Mouse (Mus musculus) adrenal gland, postnatal 36 days (tissue): ENCODE measurements around the gene Nucks1. TPM values are rescaled to one million over a fixed set of nuclear protein-coding genes. Genes with fewer than 3 reads are reported as not detected.

Experiments
- DNase-seq, 2 experiments: peaks; one replicate each; pipeline ENCODE4 v3.0.0; 2021; ENCODE audit warnings: mixed read lengths in 1 of 2
- total RNA-seq, 2 experiments: library from RNA; stranded (reverse); gene quantifications; 2 replicates each; pipeline ENCODE4 v1.2.3; 2021

The Nucks1 gene
- total RNA-seq, 2 experiments from 2014 or later = 140 to 150 TPM

- no peak for DNase-seq
These were observed 8.7 kb downstream of the Nucks1 start for GRCm38 (mm10) chr1:131919052-131919451.

GRCm38 (mm10) chr1:131922100-131922499, 11.8 kb downstream of the Nucks1 start:
- no peak for DNase-seq

GRCm38 (mm10) chr1:131933471-131933870, 23.1 kb downstream of the Nucks1 start:
- no peak for DNase-seq

- peak; percentile 78 to 80 for DNase-seq
These were observed 27.4 kb downstream of the Nucks1 start for GRCm38 (mm10) chr1:131937659-131938305.

- DNase-seq = peak in 1 of 2 experiments; percentile 24
These were observed 28.5 kb downstream of the Nucks1 start for GRCm38 (mm10) chr1:131938811-131939210.

- no peak for DNase-seq
These were observed 30.4 kb downstream of the Nucks1 start for GRCm38 (mm10) chr1:131940711-131941244.

GRCm38 (mm10) chr1:131941501-131941900, 31.2 kb downstream of the Nucks1 start:
- no peak for DNase-seq

GRCm38 (mm10) chr1:131942621-131943590, 32.6 kb downstream of the Nucks1 start:
- DNase-seq = peak; percentile 52 to 61

GRCm38 (mm10) chr1:131945674-131946440, 35.5 kb downstream of the Nucks1 start:
- no peak for DNase-seq

- DNase-seq = no peak
These were observed 36.3 kb downstream of the Nucks1 start for GRCm38 (mm10) chr1:131946462-131947215.

GRCm38 (mm10) chr1:131947997-131948525, 37.7 kb downstream of the Nucks1 start:
- no peak for DNase-seq

GRCm38 (mm10) chr1:131954242-131954865, 44.0 kb downstream of the Nucks1 start:
- no peak for DNase-seq

GRCm38 (mm10) chr1:131955131-131955757, 44.9 kb downstream of the Nucks1 start:
- DNase-seq = no peak

GRCm38 (mm10) chr1:131957416-131957815, 47.1 kb downstream of the Nucks1 start:
- DNase-seq = no peak

GRCm38 (mm10) chr1:131961004-131961403, 50.7 kb downstream of the Nucks1 start:
- DNase-seq = no peak

- peak; percentile 80 to 86 for DNase-seq
These were observed 52.3 kb downstream of the Nucks1 start, which contains the start of gene Slc45a3 for GRCm38 (mm10) chr1:131962606-131963084. TSS of gene Slc45a3 (plus strand) at chr1:131962967.

- DNase-seq = peak; percentile 75 to 77
These were observed 53.0 kb downstream of the Nucks1 start for GRCm38 (mm10) chr1:131963085-131963951.

- peak in 1 of 2 experiments; percentile 22 for DNase-seq
These were observed 53.8 kb downstream of the Nucks1 start for GRCm38 (mm10) chr1:131964100-131964499.

GRCm38 (mm10) chr1:131964580-131964979, 54.2 kb downstream of the Nucks1 start:
- no peak for DNase-seq
